Comparison of ENCODE assay signal across 1 mouse cellular context in the genomic region with DNA sequence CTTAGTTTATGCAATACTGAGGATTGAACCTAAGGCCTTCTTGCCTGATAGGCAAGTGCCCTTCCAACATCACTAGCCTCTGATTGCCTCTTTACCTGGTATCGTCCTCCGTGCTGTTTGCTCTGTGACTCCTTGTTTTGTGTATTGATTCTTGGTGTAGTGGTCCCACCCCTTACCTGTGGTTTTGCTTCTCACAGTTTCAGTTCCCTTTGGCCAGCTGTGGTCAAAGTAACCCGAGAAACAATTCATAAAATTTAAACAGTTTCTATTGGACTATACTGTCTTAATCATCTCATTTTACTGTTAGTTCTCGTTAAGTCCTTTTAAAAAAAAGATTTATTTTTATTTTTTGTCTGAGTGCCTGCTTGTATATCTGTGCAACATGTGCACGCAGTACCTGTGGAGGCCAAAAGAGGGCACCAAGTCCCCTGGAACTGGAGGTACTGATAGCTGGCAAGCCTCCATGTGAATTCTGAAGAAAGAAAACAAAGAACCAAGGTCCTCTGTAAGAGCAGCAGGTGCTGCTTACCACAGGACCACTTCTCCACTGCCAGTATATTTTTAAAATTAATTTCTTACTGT.
TF ChIP-seq lines count a peak whose summit lies in the region.

No protein-coding gene starts in this region.

TF ChIP-seq in CH12.LX, 34 proteins besides CTCF, POLR2A, EP300 and RAD21 (continued from another document):
- TF ChIP-seq SMC3 (IDR thresholded peaks at IDR 0.05; ENCODE audit: low read depth, low read length), result peak; percentile 36
TF ChIP-seq in CH12.LX: peak in this region for 7.
